Mouse (Mus musculus) lung, adult 2 months (tissue): ENCODE results near the gene Ccdc162. TPM values are rescaled to one million over a fixed set of nuclear protein-coding genes. Genes with fewer than 3 reads are reported as not detected.

Experiments
- DNase-seq: peaks from one replicate; pipeline ENCODE4 v3.0.0; 2022
- H3K4me1 ChIP-seq: fragments of 200-500 bp; 2 replicates; pipeline ENCODE4 v1.6.1; 2011; ENCODE audit warnings: low read length; ENCODE audit not compliant: control insufficient read depth, insufficient read depth
- H3K4me3 ChIP-seq: fragments of 200-500 bp; replicated peaks from 2 replicates; pipeline ENCODE3; 2011; ENCODE audit warnings: low read depth, mild to moderate bottlenecking, control low read depth, low read length; ENCODE audit errors: extremely low read depth
- CTCF ChIP-seq: fragments of 200-500 bp; IDR thresholded peaks from 2 replicates; pipeline ENCODE4 v1.5.1; 2011; ENCODE audit warnings: mild to moderate bottlenecking, low read length, control low read depth; ENCODE audit not compliant: insufficient read depth
- POLR2A ChIP-seq: fragments of 200-500 bp; IDR thresholded peaks from 2 replicates; pipeline ENCODE4 v1.6.1; 2011; ENCODE audit warnings: low read depth, mild to moderate bottlenecking, control low read depth, low read length, borderline replicate concordance; ENCODE audit errors: extremely low read depth
- WGBS: fragments of 180-500 bp; shearing (Covaris S2); methylation state at CpG from one replicate; pipeline ENCODE4 v1.1.7; 2018; 5-methylcytosine and 5-hydroxymethylcytosine counted together
- polyA plus RNA-seq: library from polyadenylated mRNA; depleted of rRNA; stranded (reverse); fragments of >200 nt; gene quantifications from 2 replicates; pipeline ENCODE4 v1.2.3, GENCODE M21; 2012

Ccdc162 gene
- polyA plus RNA-seq, 1 experiment: 8.5 TPM

- Histone ChIP-seq H3K4me1 (no peaks in the 10 kb centered on the region; the same call in 1 of the 2 replicates), H3K4me3 (no peak overlapping the region)
- TF ChIP-seq CTCF (no peak), POLR2A (no peak)
- no peak for DNase-seq
- WGBS: 64% methylated on average over 8 of the region's 8 CpGs
Measured at GRCm38 (mm10) chr10:41709341-41709740, 7.1 kb downstream of the Ccdc162 start.

GRCm38 (mm10) chr10:41699669-41700068 lies 16.8 kb downstream of the Ccdc162 start:
- Histone ChIP-seq H3K4me1 (no peaks in the 10 kb centered on the region), H3K4me3 (no peak overlapping the region)
- whole genome bisulfite sequencing: 74% methylated on average over 5 of the region's 5 CpGs
- TF ChIP-seq CTCF: no peak
- no peak for TF ChIP-seq POLR2A
- no peak for DNase-seq

GRCm38 (mm10) chr10:41697040-41697439 lies 19.4 kb downstream of the Ccdc162 start:
- TF ChIP-seq POLR2A: no peak
- no peak for TF ChIP-seq CTCF
- WGBS: 44% methylated on average over 11 of the region's 11 CpGs
- DNase-seq: no peak
- H3K4me3 ChIP-seq: no peak overlapping the region
- no peaks in the 10 kb centered on the region for H3K4me1 ChIP-seq

GRCm38 (mm10) chr10:41690978-41691377 lies 25.5 kb downstream of the Ccdc162 start:
- TF ChIP-seq POLR2A (no peak), CTCF (no peak)
- 79% methylated on average over 4 of the region's 4 CpGs for WGBS
- Histone ChIP-seq H3K4me3 (no peak overlapping the region), H3K4me1 (peaks cover 4% of the 10 kb centered on the region)
- no peak for DNase-seq

- Histone ChIP-seq H3K4me3 (peak overlapping the region; percentile 12), H3K4me1 (peaks cover 4% of the 10 kb centered on the region)
- DNase-seq: peak; percentile 38
- no peak for TF ChIP-seq POLR2A
- TF ChIP-seq CTCF: peak; percentile 81
- 23% methylated on average over 24 of the region's 24 CpGs for WGBS
Measured at GRCm38 (mm10) chr10:41689941-41690887, 26.2 kb downstream of the Ccdc162 start.

GRCm38 (mm10) chr10:41684548-41684996 lies 31.9 kb downstream of the Ccdc162 start:
- peak; percentile 25 for DNase-seq
- WGBS: 2% methylated on average over 21 of the region's 21 CpGs
- Histone ChIP-seq H3K4me3 (no peak overlapping the region), H3K4me1 (no peaks in the 10 kb centered on the region)
- TF ChIP-seq CTCF: no peak
- TF ChIP-seq POLR2A: no peak

GRCm38 (mm10) chr10:41682546-41683393 lies 33.7 kb downstream of the Ccdc162 start:
- DNase-seq: peak; percentile 83
- WGBS: 26% methylated on average over 16 of the region's 16 CpGs
- TF ChIP-seq POLR2A (no peak), CTCF (peak; percentile 77)
- H3K4me1 ChIP-seq: no peaks in the 10 kb centered on the region
- no peak overlapping the region for H3K4me3 ChIP-seq

GRCm38 (mm10) chr10:41678746-41679360 lies 37.6 kb downstream of the Ccdc162 start:
- TF ChIP-seq POLR2A (no peak), CTCF (peak; percentile 64)
- DNase-seq: peak; percentile 40
- 26% methylated on average over 18 of the region's 18 CpGs for WGBS
- no peaks in the 10 kb centered on the region; the same call in 1 of the 2 replicates for H3K4me1 ChIP-seq
- no peak overlapping the region for H3K4me3 ChIP-seq

GRCm38 (mm10) chr10:41677396-41677795 lies 39.0 kb downstream of the Ccdc162 start:
- Histone ChIP-seq H3K4me3 (no peak overlapping the region), H3K4me1 (no peaks in the 10 kb centered on the region; the same call in 1 of the 2 replicates)
- TF ChIP-seq POLR2A: no peak
- no peak for TF ChIP-seq CTCF
- 58% methylated on average over 8 of the region's 8 CpGs for whole genome bisulfite sequencing
- no peak for DNase-seq
